Mouse (Mus musculus) brain, embryonic 14.5 days (tissue): ENCODE measurements around the gene Lrrc61.

Source experiments
- CTCF ChIP-seq: fragments of 200-500 bp; IDR thresholded peaks from 2 replicates; pipeline ENCODE4 v1.5.1; 2012; ENCODE audit warnings: inconsistent platforms, mild to moderate bottlenecking, moderate library complexity, borderline replicate concordance; ENCODE audit not compliant: insufficient read depth, insufficient read length; ENCODE audit errors: extremely low read depth
- POLR2A ChIP-seq: fragments of 200-500 bp; IDR thresholded peaks from 2 replicates; pipeline ENCODE4 v1.6.1; 2012; ENCODE audit warnings: mild to moderate bottlenecking, inconsistent platforms, borderline replicate concordance; ENCODE audit not compliant: poor library complexity, insufficient read depth, insufficient read length, severe bottlenecking; ENCODE audit errors: extremely low read depth

GRCm38 (mm10) chr6:48541560-48542450 is 12.8 kb upstream of the Lrrc61 start:
- TF ChIP-seq CTCF (no peak), POLR2A (no peak)
